Mouse (Mus musculus) regulatory T cell (primary cell): Measurements from ENCODE around the gene 4930404H24Rik.
"Not testable (repeated sequence)": the region's sequence is repeated elsewhere in the genome, so short reads cannot be mapped to it uniquely, and the experiment has no call there.

Experiments used
- in situ Hi-C: fragments of 300-600 bp; cut with MboI, MseI; formaldehyde crosslinking; loops from one replicate; pipeline ENCODE4 v1.15.1; 2025; ENCODE audit warnings: high pct_unique_total_duplicates

4930404H24Rik gene

GRCm38 (mm10) chr2:153478583-153478982, 14.0 kb upstream of the 4930404H24Rik start:
- in situ Hi-C loops, result no loop called here

- in situ Hi-C loops, result no loop called here
Observed at GRCm38 (mm10) chr2:153479486-153479885, 13.1 kb upstream of the 4930404H24Rik start.

- in situ Hi-C loops, result loop anchor here (5.0 kb wide), 1 partner anchor 96 kb away; no protein-coding TSS in a partner anchor
Observed at GRCm38 (mm10) chr2:153481108-153481860, 11.3 kb upstream of the 4930404H24Rik start.

GRCm38 (mm10) chr2:153481861-153482120, 10.8 kb upstream of the 4930404H24Rik start:
- in situ Hi-C loops, result loop anchor here (5.0 kb wide), 1 partner anchor 96 kb away; no protein-coding TSS in a partner anchor

- in situ Hi-C loops, result loop anchor here (5.0 kb wide), 1 partner anchor 94 kb away; no protein-coding TSS in a partner anchor
Observed at GRCm38 (mm10) chr2:153483118-153483983, 9.2 kb upstream of the 4930404H24Rik start.

GRCm38 (mm10) chr2:153484071-153484470, 8.5 kb upstream of the 4930404H24Rik start:
- in situ Hi-C loops, result loop anchor here (5.0 kb wide), 1 partner anchor 93 kb away; no protein-coding TSS in a partner anchor

- in situ Hi-C loops, result no loop called here
Observed at GRCm38 (mm10) chr2:153490116-153490515, 2.5 kb upstream of the 4930404H24Rik start.

- in situ Hi-C loops, result no loop called here
Observed at GRCm38 (mm10) chr2:153490940-153491339, 1.6 kb upstream of the 4930404H24Rik start.

GRCm38 (mm10) chr2:153491512-153492178, 945 bp upstream of the 4930404H24Rik start:
- in situ Hi-C loops, result no loop called here

GRCm38 (mm10) chr2:153492179-153492517, 442 bp upstream of the 4930404H24Rik start:
- in situ Hi-C loops, result no loop called here

GRCm38 (mm10) chr2:153493393-153493731, 772 bp downstream of the 4930404H24Rik start:
- in situ Hi-C loops, result no loop called here

GRCm38 (mm10) chr2:153493781-153494292, 1.2 kb downstream of the 4930404H24Rik start:
- in situ Hi-C loops, result no loop called here

- in situ Hi-C loops, result no loop called here
Observed at GRCm38 (mm10) chr2:153494293-153494811, 1.8 kb downstream of the 4930404H24Rik start.

- in situ Hi-C loops, result not testable (repeated sequence)
Observed at GRCm38 (mm10) chr2:153495391-153495790, 2.8 kb downstream of the 4930404H24Rik start.

- in situ Hi-C loops, result no loop called here
Observed at GRCm38 (mm10) chr2:153495818-153496217, 3.2 kb downstream of the 4930404H24Rik start.

- in situ Hi-C loops, result no loop called here
Observed at GRCm38 (mm10) chr2:153496301-153496700, 3.7 kb downstream of the 4930404H24Rik start.

GRCm38 (mm10) chr2:153496898-153497297, 4.3 kb downstream of the 4930404H24Rik start:
- in situ Hi-C loops, result no loop called here

- in situ Hi-C loops, result no loop called here
Observed at GRCm38 (mm10) chr2:153499154-153499553, 6.6 kb downstream of the 4930404H24Rik start.

GRCm38 (mm10) chr2:153506385-153506784, 13.8 kb downstream of the 4930404H24Rik start:
- in situ Hi-C loops, result no loop called here

GRCm38 (mm10) chr2:153507969-153508368, 15.4 kb downstream of the 4930404H24Rik start:
- in situ Hi-C loops, result no loop called here

GRCm38 (mm10) chr2:153508405-153508804, 15.8 kb downstream of the 4930404H24Rik start:
- in situ Hi-C loops, result no loop called here
